Mouse (Mus musculus): ENCODE measurements around the gene Mum1l1. TPM values are rescaled to one million over a fixed set of nuclear protein-coding genes. Genes with fewer than 3 reads are reported as not detected.

Gene Mum1l1
- polyA plus RNA-seq (2012; rRNA removed; ENCODE audit: low replicate concordance): 0.42 and 0.63 TPM in 2 replicates

GRCm38 (mm10) chrX:139209829-139210225 lies at the start of gene Mum1l1:
Gene Mum1l1 (plus strand): TSS chrX:139210042.

GRCm38 (mm10) chrX:139178928-139179327 lies 30.9 kb upstream of the Mum1l1 start, which contains the start of gene 4933428M09Rik:
Gene 4933428M09Rik (plus strand): TSS chrX:139179228.

Other genes with a start within 250 kb of the Mum1l1 start
- gene Serpina7, start 124.8 kb upstream of the Mum1l1 start, polyA plus RNA-seq (2012; rRNA removed; ENCODE audit: low replicate concordance): not detected in 2 replicates
- gene 4930513O06Rik, start 123.8 kb upstream of the Mum1l1 start, polyA plus RNA-seq (2012; rRNA removed; ENCODE audit: low replicate concordance): not detected in 2 replicates
- not detected in 2 replicates for gene 4933428M09Rik, start 30.8 kb upstream of the Mum1l1 start, polyA plus RNA-seq (2012; rRNA removed; ENCODE audit: low replicate concordance)
- not detected in 2 replicates for gene Trap1a, start 123.6 kb downstream of the Mum1l1 start, polyA plus RNA-seq (2012; rRNA removed; ENCODE audit: low replicate concordance)